Mouse (Mus musculus) layer of hippocampus, adult 18-20 months (tissue): ENCODE results near the gene Tra2b. TPM values are rescaled to one million over a fixed set of nuclear protein-coding genes. Genes with fewer than 3 reads are reported as not detected.
"Not testable (repeated sequence)": the region's sequence is repeated elsewhere in the genome, so short reads cannot be mapped to it uniquely, and the experiment has no call there.

Experiments used
- DNase-seq, 2 experiments: peaks; one replicate each; pipeline ENCODE4 v3.0.0; 2022; ENCODE audit warnings: low spot score in 2 of 2
- total RNA-seq, 2 experiments: library from RNA; stranded (reverse); gene quantifications; 2 replicates each; pipeline ENCODE4 v1.2.3; 2021

Gene Tra2b
- total RNA-seq, 2 experiments from 2014 or later: 76.5 to 81.7 TPM

GRCm38 (mm10) chr16:22249754-22250153 lies 16.1 kb downstream of the Tra2b start:
- DNase-seq: no peak

- no peak for DNase-seq
These were observed 23.5 kb downstream of the Tra2b start for GRCm38 (mm10) chr16:22242239-22242866.

DNA sequence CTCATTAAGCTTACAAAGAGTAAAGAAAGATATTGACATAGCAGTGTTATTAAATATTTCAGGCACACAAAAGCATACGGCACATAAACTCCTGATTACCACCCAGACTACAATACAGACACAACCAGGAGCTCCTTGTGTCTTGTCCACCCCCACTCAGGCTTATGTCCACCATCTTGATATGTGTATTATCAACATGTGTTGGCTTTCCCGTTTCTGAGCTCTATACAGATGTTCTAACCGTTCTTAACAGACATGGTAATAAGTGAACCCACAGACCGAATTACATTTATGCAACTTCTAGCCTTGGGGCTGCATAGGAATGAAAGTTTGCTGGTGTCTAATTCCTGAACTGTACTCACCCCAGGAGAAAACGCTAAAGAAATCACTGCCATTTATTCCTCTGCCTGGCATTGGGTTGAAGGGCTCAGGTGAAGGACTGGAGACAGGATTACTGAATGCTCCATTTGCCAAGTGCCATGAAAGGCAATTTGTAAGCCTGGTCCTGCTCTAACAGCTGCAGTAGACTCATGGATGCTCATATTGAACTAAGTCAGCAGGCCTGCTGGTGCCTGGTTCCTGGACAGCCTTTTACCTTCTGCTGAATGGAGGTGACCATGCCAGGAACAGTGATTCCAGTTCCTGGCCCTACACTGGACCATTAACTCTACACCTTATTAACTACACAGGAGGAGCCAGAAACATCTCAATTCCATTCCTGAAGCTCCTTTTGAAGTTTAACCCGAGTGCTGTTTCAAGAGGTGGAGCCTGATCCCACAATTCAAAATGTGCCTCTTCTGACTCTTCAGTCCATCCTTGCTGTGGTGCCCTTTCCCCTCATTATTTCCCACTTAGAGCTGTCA lies 24.2 kb downstream of the Tra2b start:
- DNase-seq: no peak

DNA sequence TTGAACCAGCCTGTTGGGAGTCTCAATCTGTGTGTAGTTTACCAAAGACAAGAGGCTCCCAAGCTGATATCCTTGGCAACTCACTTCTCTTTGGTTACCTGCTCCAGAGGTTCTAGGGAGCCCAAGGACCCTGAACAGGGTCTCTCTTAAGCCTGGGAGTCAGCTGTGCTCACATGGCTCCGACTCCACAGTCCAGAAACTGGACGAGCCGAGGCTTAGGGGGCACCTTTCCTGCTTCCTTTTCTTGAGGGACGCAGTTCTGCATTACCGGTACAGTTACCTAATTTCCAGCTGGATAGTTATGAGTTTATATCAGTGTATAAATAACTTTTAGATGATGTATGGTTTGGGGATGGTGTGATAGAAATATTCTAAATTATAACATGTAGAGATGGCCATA lies 24.9 kb downstream of the Tra2b start:
- DNase-seq: no peak

GRCm38 (mm10) chr16:22239978-22240377 lies 25.8 kb downstream of the Tra2b start:
- no peak for DNase-seq

DNA sequence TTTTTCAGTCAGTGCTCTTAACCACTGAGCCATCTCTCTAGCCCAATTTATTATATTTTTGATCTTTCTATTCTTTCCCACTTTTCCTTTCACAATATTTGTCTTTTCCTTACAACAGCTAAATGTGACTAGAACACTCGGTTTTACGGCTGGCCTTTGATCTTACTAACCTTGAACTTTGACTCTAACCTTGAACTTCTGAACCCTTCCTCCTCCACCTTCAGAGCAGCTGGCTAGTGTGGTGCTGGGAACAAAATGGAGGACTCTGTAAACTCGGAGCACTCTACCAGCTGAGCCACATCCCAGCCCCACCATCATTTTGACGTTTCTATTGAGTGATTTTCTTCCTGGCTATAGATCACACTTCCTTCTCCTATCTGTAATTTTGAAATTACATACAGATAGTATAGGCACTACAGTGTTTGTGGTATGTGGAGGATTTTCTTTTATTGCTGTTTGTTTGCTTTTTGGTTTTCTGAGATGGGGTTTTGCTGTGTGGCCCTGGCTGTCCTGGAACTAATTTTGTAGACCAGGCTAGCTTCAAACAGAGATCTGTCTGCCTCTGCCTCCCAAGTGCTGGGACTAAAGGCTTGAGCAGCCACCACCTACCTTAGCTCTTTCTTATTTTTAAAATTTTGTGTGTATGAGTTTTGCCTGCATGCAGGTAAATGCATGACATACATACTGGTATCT lies 26.7 kb downstream of the Tra2b start:
- no peak for DNase-seq

DNA sequence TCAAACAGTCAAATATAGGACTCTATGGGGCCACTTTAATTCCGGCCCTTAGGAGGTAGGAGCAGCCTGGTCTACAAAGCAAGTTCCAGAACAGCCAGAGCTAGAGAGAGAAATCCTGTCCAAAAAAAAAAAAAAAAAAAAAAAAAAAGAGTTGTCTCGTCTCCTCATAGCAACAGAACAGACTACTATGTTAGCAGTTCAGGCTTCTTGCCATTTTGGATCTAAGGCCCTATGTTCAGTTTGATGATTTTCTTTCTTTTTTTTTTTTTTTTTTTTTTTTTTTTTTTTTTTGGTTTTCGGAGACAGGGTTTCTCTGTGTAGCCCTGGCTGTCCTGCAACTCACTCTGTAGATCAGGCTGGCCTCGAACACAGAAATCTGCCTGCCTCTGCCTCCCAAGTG lies 27.4 kb downstream of the Tra2b start:
- DNase-seq: not testable (repeated sequence)

- no peak for DNase-seq
These were observed 29.0 kb downstream of the Tra2b start for GRCm38 (mm10) chr16:22236814-22237213.

DNA sequence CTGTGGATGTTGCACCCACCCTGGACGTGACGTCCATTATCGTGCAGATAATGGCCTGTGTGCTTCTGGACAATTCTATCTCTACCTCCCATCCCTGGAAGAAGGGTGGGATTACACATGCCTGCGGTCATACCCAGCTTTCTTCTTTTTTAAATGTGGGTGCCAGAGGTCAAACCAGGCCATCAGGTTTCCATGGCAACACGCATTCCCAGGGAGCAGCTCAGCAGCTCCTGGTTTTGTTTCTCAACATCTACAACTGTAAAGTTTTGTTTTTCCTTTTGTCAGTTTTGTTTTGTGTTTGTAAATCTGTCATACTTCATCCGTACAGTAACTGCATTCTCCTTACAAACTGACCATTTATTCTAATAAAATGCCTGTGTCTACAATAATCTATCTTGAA lies 31.3 kb downstream of the Tra2b start:
- no peak for DNase-seq

DNA sequence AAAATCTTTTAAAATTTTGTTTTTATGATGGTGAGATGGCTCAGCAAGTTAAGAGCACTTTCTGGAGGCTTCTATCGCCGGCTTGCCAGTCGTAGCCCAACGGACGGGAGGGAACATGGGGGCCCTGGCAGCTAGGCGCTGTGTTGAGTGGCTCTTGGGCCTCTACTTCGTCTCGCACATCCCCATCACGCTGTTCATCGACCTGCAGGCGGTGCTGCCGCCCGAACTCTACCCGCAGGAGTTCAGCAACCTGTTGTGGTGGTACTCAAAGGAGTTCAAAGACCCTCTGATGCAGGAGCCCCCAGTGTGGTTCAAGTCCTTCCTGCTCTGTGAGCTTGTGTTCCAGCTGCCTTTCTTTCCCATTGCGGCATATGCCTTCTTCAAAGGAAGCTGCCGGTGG lies 35.5 kb downstream of the Tra2b start:
- not testable (repeated sequence) for DNase-seq

GRCm38 (mm10) chr16:22203501-22203900 lies 62.3 kb downstream of the Tra2b start:
- DNase-seq: no peak

GRCm38 (mm10) chr16:22201858-22202257 lies 63.9 kb downstream of the Tra2b start:
- no peak for DNase-seq

GRCm38 (mm10) chr16:22200476-22200875 lies 65.3 kb downstream of the Tra2b start:
- DNase-seq: no peak

Other genes with a start within 250 kb of the Tra2b start
- under 1 TPM; 0.22 to 0.86 TPM for gene Igf2bp2, start 102.7 kb downstream of the Tra2b start, total RNA-seq
- gene Etv5, start 173.7 kb upstream of the Tra2b start, total RNA-seq: 10 to 100 TPM; 49.2 to 54.5 TPM